Mouse (Mus musculus) megakaryocyte, embryonic 14.5 days (primary cell): ENCODE results near the gene Elovl6. TPM values are rescaled to one million over a fixed set of nuclear protein-coding genes. Genes with fewer than 3 reads are reported as not detected.

Experiments used
- H3K27me3 ChIP-seq: replicated peaks from 2 replicates; pipeline ENCODE3; 2012; ENCODE audit warnings: inconsistent platforms
- H3K36me3 ChIP-seq: replicated peaks from 2 replicates; pipeline ENCODE3; 2012; ENCODE audit warnings: low read length, inconsistent platforms, mixed read lengths
- H3K4me1 ChIP-seq: 2 replicates; pipeline ENCODE4 v1.6.1; 2012; ENCODE audit warnings: inconsistent platforms
- H3K4me3 ChIP-seq: replicated peaks from 2 replicates; pipeline ENCODE3; 2012; ENCODE audit warnings: moderate library complexity, mild to moderate bottlenecking, inconsistent platforms
- H3K9me3 ChIP-seq: 2 replicates; pipeline ENCODE4 v1.6.1; 2012; ENCODE audit warnings: inconsistent platforms
- FLI1 ChIP-seq: IDR thresholded peaks from 2 replicates; pipeline ENCODE4 v1.6.1; 2012; ENCODE audit warnings: low read length, inconsistent platforms, mixed read lengths
- GATA1 ChIP-seq: IDR thresholded peaks from 3 replicates; pipeline ENCODE4 v1.6.1; 2012; ENCODE audit warnings: mixed read lengths, low read length, inconsistent platforms, borderline replicate concordance
- polyA plus RNA-seq: library from polyadenylated mRNA; stranded (reverse); fragments of >175 nt; gene quantifications from 2 replicates; pipeline ENCODE4 v1.2.3, GENCODE M21; 2012; ENCODE audit warnings: low replicate concordance; ENCODE audit not compliant: insufficient read depth

Elovl6 gene
- polyA plus RNA-seq, 1 experiment, result 2.1 TPM

DNA sequence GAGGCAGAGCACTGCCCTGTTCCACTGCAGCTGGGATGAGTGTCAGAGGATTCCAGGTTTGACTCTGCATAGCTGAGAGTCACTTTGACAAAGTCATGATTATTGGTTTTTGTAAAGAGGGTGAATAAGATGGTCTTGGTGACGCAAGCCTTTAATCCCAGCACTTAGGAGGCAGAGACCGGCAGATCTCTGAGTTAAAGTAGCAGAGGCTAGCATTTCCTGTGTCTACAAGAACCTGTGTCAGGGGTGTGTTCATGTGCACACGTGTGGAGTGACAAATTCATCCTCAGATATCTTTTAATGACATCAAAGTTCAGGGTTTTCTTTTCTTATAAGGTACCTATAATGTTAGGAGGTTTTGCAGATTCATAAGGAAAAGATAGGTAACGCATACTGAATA is 30.3 kb downstream of the Elovl6 start:
- Histone ChIP-seq H3K4me1 (peaks cover 54% of the 10 kb centered on the region), H3K36me3 (peaks cover 79% of the 10 kb centered on the region), H3K27me3 (no peaks in the 10 kb centered on the region), H3K9me3 (peaks cover 3% of the 10 kb centered on the region; the same call in 1 of the 2 replicates), H3K4me3 (no peak overlapping the region)
- TF ChIP-seq GATA1 (no peak), FLI1 (no peak)

DNA sequence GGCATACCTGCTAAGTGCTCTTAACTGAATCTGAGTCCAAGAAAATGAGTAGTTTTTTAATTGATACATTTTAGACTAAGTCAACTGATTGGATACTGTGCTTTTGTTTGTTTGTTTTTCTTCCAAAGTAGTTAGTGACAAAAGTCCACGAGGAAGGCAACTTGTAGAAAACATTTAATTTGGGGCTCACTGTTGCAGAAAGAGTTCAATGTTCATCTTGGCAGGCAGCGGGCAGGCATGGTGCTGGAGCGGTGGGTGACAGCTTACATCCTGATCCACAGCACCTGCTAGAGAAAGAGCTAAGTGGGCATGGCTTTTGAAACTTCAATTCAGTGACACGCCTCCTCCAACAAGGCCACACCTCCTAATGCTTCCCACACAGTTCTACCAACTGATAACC is 31.7 kb downstream of the Elovl6 start:
- Histone ChIP-seq H3K4me3 (no peak overlapping the region), H3K27me3 (no peaks in the 10 kb centered on the region), H3K9me3 (peaks cover 3% of the 10 kb centered on the region; the same call in 1 of the 2 replicates), H3K36me3 (peaks cover 71% of the 10 kb centered on the region), H3K4me1 (peaks cover 46% of the 10 kb centered on the region)
- TF ChIP-seq FLI1 (no peak), GATA1 (no peak)

DNA sequence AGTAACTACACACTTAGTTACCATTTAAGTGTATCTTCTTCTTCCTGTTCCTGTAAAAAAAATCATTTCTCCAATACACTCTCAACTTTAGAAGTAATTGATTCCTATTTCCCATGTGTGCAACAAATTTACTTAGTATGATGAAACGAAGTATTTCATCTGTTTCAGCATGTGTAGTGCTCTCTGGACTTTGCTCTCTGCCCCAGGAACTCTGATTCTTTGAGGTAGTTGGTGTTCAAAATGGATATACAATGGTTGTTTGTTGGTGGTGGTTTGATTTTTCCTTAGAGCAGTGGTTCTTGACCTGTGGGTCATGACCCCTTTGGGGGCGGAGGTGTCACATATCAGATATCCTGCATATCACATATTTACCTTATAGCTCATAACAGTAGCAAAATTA is 32.7 kb downstream of the Elovl6 start:
- TF ChIP-seq FLI1, result no peak
- TF ChIP-seq GATA1, result no peak
- H3K36me3 ChIP-seq, result peaks cover 66% of the 10 kb centered on the region
- peaks cover 42% of the 10 kb centered on the region for H3K4me1 ChIP-seq
- H3K4me3 ChIP-seq, result no peak overlapping the region
- H3K9me3 ChIP-seq, result peaks cover 3% of the 10 kb centered on the region; the same call in 1 of the 2 replicates
- H3K27me3 ChIP-seq, result no peaks in the 10 kb centered on the region

DNA sequence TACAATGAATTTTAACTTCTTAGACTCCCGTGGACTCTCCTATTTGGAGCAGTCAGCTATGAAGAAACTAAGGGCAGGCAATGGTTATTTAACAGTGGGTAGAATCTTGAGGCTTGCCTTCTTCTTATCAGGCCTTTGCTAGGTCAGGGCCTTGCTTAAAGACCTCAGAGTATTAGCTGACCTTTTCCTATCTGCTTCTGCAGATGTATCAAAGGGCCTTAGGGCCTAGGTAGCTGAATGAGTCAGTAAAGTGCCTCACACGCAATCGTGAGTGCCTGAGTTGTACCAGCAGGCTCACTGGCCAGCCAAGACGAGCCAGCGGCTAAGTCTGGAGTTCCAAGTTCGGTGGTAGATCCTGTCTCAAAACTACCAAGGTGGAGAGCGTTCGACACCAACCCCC is 33.3 kb downstream of the Elovl6 start:
- peaks cover 41% of the 10 kb centered on the region for H3K4me1 ChIP-seq
- no peak overlapping the region for H3K4me3 ChIP-seq
- TF ChIP-seq FLI1, result no peak
- H3K27me3 ChIP-seq, result no peaks in the 10 kb centered on the region
- peaks cover 3% of the 10 kb centered on the region; the same call in 1 of the 2 replicates for H3K9me3 ChIP-seq
- peaks cover 67% of the 10 kb centered on the region for H3K36me3 ChIP-seq

DNA sequence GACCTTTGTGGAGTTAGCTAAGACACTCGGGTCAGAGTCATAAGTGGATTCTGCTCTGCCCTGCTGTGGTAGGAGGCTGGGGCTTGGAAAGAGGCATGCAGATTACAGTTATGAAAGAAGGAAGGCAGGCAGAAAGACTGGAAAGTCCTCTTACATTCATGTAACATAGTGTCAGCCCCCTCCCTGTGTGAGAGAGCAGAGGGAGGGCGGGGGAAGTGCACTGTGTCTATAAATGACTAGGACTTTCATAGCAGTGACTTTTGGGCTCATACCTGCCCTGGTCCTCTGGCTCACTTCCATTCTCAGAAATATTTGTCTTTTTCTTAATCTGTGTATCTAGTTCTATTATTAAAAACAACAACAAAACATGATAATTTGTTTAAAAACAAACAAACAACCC is 33.9 kb downstream of the Elovl6 start:
- Histone ChIP-seq H3K4me1 (peaks cover 38% of the 10 kb centered on the region), H3K4me3 (no peak overlapping the region), H3K9me3 (peaks cover 3% of the 10 kb centered on the region; the same call in 1 of the 2 replicates), H3K36me3 (peaks cover 68% of the 10 kb centered on the region), H3K27me3 (no peaks in the 10 kb centered on the region)
- TF ChIP-seq GATA1, result no peak
- no peak for TF ChIP-seq FLI1

DNA sequence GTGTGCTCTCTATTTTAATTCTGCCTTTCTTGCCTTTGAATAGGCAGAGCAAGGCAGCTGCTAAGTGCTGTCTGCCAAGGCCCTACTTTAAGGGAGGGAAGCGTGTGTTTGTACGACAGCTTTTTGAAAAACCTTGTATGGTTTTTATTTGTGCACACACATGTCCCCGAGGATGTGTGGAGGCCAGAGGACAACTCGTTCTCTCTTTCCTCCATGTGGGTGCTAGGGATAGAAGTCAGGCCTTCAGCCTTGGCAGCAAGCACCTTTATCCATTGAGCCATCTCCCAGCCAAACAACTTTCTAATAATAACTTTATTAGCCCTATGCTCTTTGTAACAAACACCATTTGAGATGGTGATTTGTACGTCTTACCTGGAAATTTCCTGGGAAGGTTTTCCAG is 34.7 kb downstream of the Elovl6 start:
- Histone ChIP-seq H3K4me1 (peaks cover 37% of the 10 kb centered on the region), H3K36me3 (peaks cover 70% of the 10 kb centered on the region), H3K27me3 (no peaks in the 10 kb centered on the region), H3K9me3 (peaks cover 3% of the 10 kb centered on the region; the same call in 1 of the 2 replicates), H3K4me3 (no peak overlapping the region)
- TF ChIP-seq GATA1, result no peak
- no peak for TF ChIP-seq FLI1

DNA sequence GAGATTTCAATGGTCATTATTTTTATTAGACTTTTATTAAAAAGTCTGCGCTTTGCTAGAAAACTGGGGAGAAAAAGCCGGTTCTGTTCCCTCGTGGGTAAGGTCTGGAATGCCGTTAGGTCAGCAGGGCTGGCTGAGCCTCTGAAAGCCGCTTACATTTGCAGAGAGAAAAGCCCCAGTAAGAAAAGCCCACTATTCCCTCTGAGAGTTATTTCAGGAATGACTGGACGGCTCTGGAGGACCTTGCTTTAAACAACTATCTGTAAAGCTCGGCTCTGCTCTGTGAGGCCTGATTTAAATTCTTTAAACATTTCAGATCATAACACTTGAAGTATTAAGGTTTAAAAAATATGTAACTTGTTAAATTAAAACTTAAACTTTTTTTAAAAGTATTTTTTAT is 36.4 kb downstream of the Elovl6 start:
- Histone ChIP-seq H3K9me3 (peaks cover 3% of the 10 kb centered on the region; the same call in 1 of the 2 replicates), H3K36me3 (peaks cover 73% of the 10 kb centered on the region), H3K27me3 (no peaks in the 10 kb centered on the region), H3K4me3 (no peak overlapping the region), H3K4me1 (peaks cover 43% of the 10 kb centered on the region)
- no peak for TF ChIP-seq GATA1
- no peak for TF ChIP-seq FLI1

DNA sequence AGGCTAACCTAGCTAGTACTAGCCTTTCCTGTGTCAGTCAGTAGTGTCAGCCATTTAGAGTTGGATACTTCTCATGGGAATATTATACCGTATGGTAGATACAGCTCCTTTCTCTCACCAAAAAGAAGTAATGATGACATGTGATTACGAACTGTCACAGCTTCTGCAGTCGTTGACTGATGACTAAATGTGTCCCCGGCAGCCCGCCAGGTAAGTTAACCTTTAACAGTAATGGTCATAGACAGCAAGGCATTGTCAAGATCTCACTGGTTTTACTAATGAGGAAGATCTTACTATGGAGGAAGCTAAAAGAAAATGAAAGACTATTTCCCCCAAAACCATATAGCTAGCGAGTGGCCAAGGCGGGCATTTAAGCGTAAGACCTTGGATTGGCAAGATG is 38.8 kb downstream of the Elovl6 start:
- peaks cover 66% of the 10 kb centered on the region for H3K36me3 ChIP-seq
- H3K4me1 ChIP-seq, result peaks cover 49% of the 10 kb centered on the region
- H3K4me3 ChIP-seq, result no peak overlapping the region
- no peaks in the 10 kb centered on the region for H3K9me3 ChIP-seq
- TF ChIP-seq GATA1 (no peak), FLI1 (no peak)
- no peaks in the 10 kb centered on the region for H3K27me3 ChIP-seq

DNA sequence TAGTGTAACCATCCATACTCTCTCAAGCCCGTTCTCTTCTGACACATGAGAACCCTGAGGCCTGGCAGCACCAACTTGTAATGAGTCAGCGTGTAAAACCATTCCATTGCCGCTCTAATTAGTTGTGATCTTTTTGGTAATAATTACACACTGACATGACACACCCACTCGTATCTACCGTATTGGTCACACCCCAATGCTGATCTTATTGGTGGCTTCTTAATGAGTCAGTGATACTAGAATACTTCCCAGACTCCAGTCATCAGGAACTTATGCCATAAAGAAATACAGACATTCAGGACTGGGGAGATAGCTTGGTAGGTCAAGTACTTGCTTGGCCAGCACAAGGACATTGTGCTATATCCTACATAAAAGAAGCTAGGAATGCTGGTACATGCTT is 39.5 kb downstream of the Elovl6 start:
- H3K27me3 ChIP-seq, result no peaks in the 10 kb centered on the region
- H3K4me1 ChIP-seq, result peaks cover 46% of the 10 kb centered on the region
- H3K9me3 ChIP-seq, result no peaks in the 10 kb centered on the region
- peaks cover 59% of the 10 kb centered on the region for H3K36me3 ChIP-seq
- no peak overlapping the region for H3K4me3 ChIP-seq
- TF ChIP-seq GATA1, result no peak
- TF ChIP-seq FLI1, result no peak

DNA sequence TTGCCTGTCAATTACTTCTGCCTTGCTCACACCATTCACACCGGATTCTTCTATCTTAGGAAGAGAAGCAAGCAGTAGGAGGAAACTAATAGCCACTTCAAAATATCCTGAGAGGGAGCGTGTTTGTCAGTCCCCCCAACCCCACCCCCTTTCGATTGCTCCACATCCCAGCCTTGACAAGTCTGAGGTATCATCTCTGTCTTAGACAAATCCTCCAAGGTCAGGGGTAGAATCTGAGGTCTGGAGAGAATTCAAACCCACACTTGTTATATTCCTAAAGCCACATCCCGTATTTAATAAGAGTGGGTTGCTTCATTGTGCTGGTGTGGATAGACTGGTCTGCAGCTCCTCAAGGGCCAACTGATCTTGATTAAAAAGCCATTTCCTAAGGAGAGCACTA is 40.8 kb downstream of the Elovl6 start:
- TF ChIP-seq GATA1 (no peak), FLI1 (no peak)
- H3K4me1 ChIP-seq, result peaks cover 49% of the 10 kb centered on the region
- H3K27me3 ChIP-seq, result no peaks in the 10 kb centered on the region
- H3K9me3 ChIP-seq, result no peaks in the 10 kb centered on the region
- peaks cover 59% of the 10 kb centered on the region for H3K36me3 ChIP-seq
- no peak overlapping the region for H3K4me3 ChIP-seq

DNA sequence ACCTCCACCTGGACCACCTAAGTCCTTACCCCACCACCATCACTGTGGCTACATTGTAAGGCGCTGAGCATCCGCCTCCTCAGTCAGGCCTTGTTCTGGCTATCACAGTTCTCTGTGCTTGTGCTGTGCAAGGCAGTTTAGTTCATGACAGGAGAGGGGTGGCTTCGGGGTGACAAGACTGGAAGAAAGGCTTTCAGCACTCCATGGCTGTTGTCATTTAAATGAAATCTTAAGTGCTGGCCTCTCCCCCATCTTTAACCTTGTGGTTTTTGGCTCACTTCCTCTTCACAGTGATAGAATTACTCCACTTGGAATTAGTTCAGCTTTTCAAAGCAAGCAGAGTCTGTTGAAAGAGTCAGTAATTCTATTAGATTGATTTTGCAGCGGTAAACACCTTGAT is 41.5 kb downstream of the Elovl6 start:
- Histone ChIP-seq H3K4me1 (peaks cover 52% of the 10 kb centered on the region), H3K4me3 (peak overlapping the region; percentile 31), H3K9me3 (no peaks in the 10 kb centered on the region), H3K27me3 (no peaks in the 10 kb centered on the region), H3K36me3 (peaks cover 58% of the 10 kb centered on the region)
- TF ChIP-seq FLI1 (no peak), GATA1 (no peak)
